Mouse (Mus musculus): ENCODE results near the gene Ap2a2. TPM values are rescaled to one million over a fixed set of nuclear protein-coding genes. Genes with fewer than 3 reads are reported as not detected.

Gene Ap2a2
- polyA plus RNA-seq, 1 experiment from 2014 or later, result 79.1 TPM

DNA sequence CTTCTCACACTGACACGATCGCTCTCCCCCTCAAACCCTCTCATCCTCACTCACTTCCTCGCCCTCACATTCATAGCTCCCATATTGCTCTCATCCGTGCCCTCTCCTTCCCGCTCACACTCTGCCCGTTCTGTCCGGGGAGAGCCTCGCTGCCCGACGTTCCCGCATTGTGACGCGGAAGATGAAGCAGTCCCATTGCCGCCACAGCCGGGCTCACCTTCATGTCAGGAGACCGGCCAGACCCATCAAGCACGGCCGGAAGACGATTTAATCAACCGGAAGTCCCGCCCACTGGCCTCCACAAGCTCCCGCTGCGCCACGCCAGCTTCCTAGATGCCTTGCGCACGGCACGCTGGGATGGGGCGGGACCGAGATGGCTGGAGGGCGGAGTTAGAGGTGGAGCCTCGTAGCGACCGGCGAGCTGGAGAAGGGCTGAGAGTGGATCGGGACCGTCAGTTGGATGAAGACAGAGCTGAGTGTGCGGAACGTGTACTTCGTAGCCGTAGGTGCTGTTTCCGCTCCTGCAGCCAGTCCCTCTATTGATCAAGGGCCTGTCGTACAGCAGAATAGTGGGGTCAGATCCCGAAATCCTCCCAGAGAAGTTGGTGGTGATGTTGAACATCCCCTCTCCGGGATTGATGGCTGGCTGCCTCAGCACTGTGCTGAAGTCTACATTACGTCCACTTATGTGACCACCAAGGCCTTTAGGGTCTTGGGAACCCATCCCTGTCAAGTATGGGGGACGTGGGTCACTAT, 22.2 kb upstream of the Ap2a2 start, which contains the start of gene Chid1:
Chid1 (minus strand) TSS at position 302 of the 756 bp plus-strand sequence.
- peak; percentile 97 for ATAC-seq
- WGBS, result 1% methylated on average over 46 of the region's 46 CpGs

DNA sequence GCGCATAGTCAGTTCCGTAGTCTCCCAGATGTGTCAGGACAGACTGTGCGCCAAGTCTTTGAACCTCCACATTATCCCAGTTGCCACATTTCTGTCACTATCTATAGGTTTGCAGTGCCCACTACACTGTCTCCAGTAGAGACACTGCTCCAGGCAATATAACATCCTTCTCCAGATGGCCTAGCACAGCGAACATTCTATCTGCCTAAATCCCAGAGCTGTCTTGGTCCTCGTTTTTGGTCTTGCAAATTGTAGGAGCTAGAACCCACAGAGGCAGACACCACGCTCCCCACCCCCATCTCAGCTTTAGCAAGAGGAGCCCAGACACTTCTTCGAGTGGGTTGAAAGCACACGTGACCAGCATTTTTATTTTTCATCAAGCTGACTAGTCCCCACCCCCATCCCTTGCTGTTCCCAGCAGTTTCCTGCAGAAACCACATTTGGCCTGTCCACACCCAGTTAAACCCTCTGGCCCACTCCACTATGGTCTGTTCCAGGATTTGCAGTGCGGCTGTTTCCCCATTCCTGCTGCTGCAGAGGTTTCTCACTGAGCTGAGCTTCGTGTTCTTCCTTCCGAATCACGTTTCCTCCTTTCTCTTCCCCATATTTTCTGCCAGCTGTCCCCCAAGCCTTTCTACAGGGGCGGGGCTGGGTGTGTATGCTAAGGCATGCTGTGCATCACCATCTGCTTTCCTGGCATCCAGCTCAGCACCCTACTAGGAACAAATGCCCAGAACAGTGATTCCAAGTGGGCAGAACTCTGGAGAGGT, 21.5 kb upstream of the Ap2a2 start:
- Histone ChIP-seq H3K27ac (peak overlapping the region; percentile 72), H3K27me3 (replicated peaks) (no peaks in the 10 kb centered on the region), H3K36me3 (no peaks in the 10 kb centered on the region), H3K4me2 (replicated peaks) (peak overlapping the region; percentile 83), H3K4me1 (replicated peaks) (peaks cover 20% of the 10 kb centered on the region), H3K9me3 (no peaks in the 10 kb centered on the region), H3K9ac (peak overlapping the region; percentile 51), H3K4me3 (replicated peaks) (peak overlapping the region; percentile 75)
- ATAC-seq, result peak; percentile 14
- 57% methylated on average over 13 of the region's 13 CpGs for WGBS

More for the DNA sequence above, 22.2 kb upstream of the Ap2a2 start, which contains the start of gene Chid1:
- Histone ChIP-seq H3K27me3 (replicated peaks) (no peaks in the 10 kb centered on the region), H3K27ac (peak within 1 kb of the TSS; percentile 72), H3K36me3 (no peaks in the 10 kb centered on the region), H3K4me3 (replicated peaks) (peak within 1 kb of the TSS; percentile 75), H3K4me2 (replicated peaks) (peak within 1 kb of the TSS; percentile 83), H3K9ac (peak within 1 kb of the TSS; percentile 71), H3K9me3 (no peaks in the 10 kb centered on the region), H3K4me1 (replicated peaks) (peaks cover 20% of the 10 kb centered on the region)

DNA sequence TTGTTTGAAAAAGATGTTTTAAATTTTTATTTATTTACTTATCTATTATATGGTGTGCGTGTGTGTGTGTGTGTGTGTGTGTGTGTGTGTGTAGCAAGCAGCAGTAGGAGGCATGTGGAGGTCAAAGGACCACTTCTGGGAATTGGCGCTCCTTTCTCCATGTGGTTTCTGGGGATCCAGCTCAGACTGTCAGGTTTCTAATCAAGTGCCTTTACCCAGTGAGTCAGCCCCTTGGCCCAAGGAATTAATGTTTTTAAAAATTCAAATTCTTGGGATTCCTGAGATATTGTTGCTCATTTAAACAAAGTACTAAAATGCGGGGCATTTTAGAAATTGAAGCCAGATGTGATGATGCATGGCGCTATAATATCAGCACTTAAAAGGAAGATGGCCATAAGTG, 20.3 kb upstream of the Ap2a2 start:
- H3K9ac ChIP-seq, result no peak overlapping the region
- no peak overlapping the region for H3K4me2 ChIP-seq (replicated peaks)
- H3K4me1 ChIP-seq (replicated peaks), result peaks cover 20% of the 10 kb centered on the region
- no peak overlapping the region for H3K27ac ChIP-seq
- H3K27me3 ChIP-seq (replicated peaks), result no peaks in the 10 kb centered on the region
- no peak for ATAC-seq
- H3K36me3 ChIP-seq, result no peaks in the 10 kb centered on the region
- 82% methylated on average over 4 of the region's 4 CpGs for WGBS
- H3K4me3 ChIP-seq (replicated peaks), result no peak overlapping the region
- no peaks in the 10 kb centered on the region for H3K9me3 ChIP-seq

DNA sequence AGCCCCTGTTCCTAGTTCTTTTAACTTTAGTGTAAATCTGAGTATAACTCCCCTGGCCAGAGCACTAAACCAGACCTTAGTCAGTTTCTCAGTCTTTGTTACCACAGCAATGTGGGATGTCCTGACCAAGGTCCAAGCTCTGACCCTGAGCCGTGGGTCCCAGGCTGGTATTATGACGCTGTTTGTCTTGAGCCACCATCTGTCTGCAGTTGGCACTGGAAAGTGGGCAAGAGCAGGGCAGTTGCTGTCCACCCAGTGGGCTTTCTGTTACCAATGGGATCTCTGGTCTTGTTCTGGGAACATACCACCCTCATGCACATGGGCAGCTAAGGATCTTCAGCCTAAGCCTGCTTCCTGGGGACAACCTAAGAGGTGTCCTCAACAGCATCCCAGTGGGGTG, 19.4 kb upstream of the Ap2a2 start:
- Histone ChIP-seq H3K36me3 (no peaks in the 10 kb centered on the region), H3K9me3 (no peaks in the 10 kb centered on the region), H3K4me1 (replicated peaks) (peaks cover 20% of the 10 kb centered on the region), H3K27ac (no peak overlapping the region), H3K9ac (no peak overlapping the region), H3K4me3 (replicated peaks) (no peak overlapping the region), H3K4me2 (replicated peaks) (no peak overlapping the region), H3K27me3 (replicated peaks) (no peaks in the 10 kb centered on the region)
- ATAC-seq, result no peak
- 87% methylated on average over 2 of the region's 2 CpGs for WGBS

DNA sequence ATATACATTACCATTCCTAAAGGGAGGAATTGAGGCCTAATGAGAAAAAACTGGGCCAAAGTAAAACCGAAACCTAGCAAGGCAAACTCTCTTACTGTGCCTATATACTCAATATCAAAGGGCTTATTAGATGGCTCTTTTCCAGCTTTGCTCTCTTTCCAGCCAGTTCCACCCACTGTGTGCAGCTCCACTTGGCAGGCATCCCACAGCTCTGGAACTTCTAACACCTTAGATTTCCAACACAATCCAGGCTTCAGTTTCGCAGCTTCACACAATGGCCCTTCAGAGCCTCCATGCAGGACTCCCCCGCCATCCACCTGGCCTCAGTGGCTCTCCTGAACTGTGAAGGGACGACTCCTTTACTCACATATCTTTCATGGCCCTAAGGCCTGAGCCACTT, 17.3 kb upstream of the Ap2a2 start:
- no peak for ATAC-seq
- Histone ChIP-seq H3K36me3 (no peaks in the 10 kb centered on the region), H3K9me3 (no peaks in the 10 kb centered on the region), H3K4me3 (replicated peaks) (no peak overlapping the region), H3K27me3 (replicated peaks) (no peaks in the 10 kb centered on the region), H3K9ac (no peak overlapping the region), H3K4me2 (replicated peaks) (no peak overlapping the region), H3K27ac (no peak overlapping the region), H3K4me1 (replicated peaks) (peaks cover 11% of the 10 kb centered on the region)
- WGBS, result 80% methylated on average over 4 of the region's 4 CpGs

DNA sequence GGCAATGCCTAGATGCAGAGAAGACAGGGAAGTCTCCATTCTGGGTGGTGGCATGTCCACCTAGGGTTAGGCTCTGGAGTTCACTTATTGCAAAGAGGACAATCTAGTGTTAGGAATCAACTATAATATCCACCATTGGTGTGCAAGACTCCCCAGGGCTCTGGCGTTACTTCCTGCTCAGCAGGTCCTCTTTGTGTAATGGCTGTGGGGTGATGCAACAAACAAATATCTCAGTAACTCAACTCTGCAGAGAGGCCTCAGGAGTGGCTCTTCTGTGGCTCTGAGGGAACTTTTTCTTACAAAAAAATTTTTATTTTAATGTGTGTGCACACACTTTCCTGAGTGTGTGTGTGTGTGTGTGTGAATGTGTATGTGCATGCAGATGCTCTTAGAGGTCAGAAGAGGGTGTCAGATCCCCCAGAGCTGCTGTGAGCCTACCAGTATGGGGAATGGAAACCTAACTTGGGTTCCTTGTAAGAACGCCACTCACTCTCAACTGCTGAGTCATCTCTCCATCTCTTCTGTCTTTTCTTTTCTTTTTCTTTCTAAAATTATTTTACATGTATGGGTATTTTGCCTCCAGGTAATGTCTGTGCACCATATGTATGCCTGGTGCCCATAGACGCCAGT, 12.4 kb upstream of the Ap2a2 start:
- no peaks in the 10 kb centered on the region for H3K9me3 ChIP-seq
- H3K27ac ChIP-seq, result no peak overlapping the region
- H3K9ac ChIP-seq, result no peak overlapping the region
- H3K27me3 ChIP-seq (replicated peaks), result no peaks in the 10 kb centered on the region
- ATAC-seq, result no peak
- no peaks in the 10 kb centered on the region for H3K4me1 ChIP-seq (replicated peaks)
- H3K36me3 ChIP-seq, result no peaks in the 10 kb centered on the region
- no peak overlapping the region for H3K4me3 ChIP-seq (replicated peaks)
- 79% methylated on average over 3 of the region's 3 CpGs for WGBS
- H3K4me2 ChIP-seq (replicated peaks), result no peak overlapping the region

DNA sequence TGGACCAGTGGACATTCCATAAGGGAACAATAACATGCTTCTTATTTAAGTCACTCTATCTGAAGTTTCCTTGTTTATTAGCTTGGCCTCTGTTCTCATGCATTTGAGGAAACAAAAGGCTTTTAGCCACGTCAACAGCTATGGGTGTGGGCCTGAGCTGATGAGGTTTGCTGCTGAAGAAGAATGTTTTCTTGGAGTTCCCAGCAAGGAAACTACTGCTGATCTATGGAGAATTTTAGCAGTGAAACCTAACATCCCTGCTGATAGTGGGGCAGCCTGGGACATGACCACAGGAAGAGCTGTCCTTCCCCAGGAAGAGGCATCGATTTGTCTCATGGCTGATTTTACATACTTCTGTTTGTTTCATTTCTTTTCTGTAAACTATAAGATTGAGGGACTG, 11.5 kb upstream of the Ap2a2 start:
- Histone ChIP-seq H3K4me2 (replicated peaks) (no peak overlapping the region), H3K9ac (no peak overlapping the region), H3K27ac (no peak overlapping the region), H3K4me3 (replicated peaks) (no peak overlapping the region), H3K27me3 (replicated peaks) (no peaks in the 10 kb centered on the region), H3K4me1 (replicated peaks) (no peaks in the 10 kb centered on the region), H3K36me3 (no peaks in the 10 kb centered on the region), H3K9me3 (no peaks in the 10 kb centered on the region)
- WGBS, result 70% methylated on average over 2 of the region's 2 CpGs
- no peak for ATAC-seq

DNA sequence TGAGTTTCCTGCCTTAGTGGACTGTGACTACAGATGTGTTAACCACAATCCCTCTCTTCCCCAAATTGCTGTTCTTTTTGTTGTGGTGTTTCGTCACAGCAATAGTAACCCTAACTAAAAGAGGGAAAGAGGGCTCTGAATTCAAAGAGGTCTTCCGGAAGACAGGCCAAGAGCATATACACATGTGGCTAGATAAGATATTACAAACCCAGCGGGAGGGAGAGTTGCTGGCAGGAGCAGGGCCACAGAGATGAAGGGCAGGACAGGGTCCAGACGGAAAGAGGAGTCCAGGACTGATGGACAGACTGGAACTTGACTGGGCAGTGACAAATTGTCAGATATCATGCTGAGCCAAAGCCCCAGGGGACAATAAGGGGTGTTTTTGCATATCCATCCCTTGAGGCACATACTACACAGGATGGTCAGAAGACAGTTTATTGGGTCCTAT, 3.6 kb upstream of the Ap2a2 start:
- WGBS, result 64% methylated on average over 4 of the region's 4 CpGs
- no peaks in the 10 kb centered on the region for H3K9me3 ChIP-seq
- no peak overlapping the region for H3K4me2 ChIP-seq (replicated peaks)
- H3K4me1 ChIP-seq (replicated peaks), result peaks cover 3% of the 10 kb centered on the region; the same call in 1 of the 2 replicates
- no peak overlapping the region for H3K9ac ChIP-seq
- no peak overlapping the region for H3K27ac ChIP-seq
- H3K4me3 ChIP-seq (replicated peaks), result no peak overlapping the region
- H3K36me3 ChIP-seq, result no peaks in the 10 kb centered on the region
- no peak for ATAC-seq
- no peaks in the 10 kb centered on the region for H3K27me3 ChIP-seq (replicated peaks)

DNA sequence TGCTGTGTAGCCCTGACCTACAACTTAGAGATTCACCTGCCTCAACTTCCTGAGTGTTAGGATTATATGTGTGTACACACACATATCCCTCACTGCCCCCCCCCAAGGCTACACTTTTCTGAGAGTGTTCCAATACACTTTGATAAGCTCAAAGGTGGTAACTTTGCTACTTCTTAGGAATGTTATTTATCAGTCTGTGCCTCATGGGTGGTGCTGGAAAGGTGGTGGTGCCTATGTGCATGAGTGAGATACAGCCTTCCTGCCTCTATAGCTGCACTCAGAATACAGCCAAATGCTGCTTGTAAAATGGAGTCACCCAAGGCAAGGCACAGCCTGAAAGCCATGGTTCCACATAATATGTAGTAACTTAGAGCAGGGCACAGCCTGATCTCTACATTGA, 3.0 kb upstream of the Ap2a2 start:
- no peaks in the 10 kb centered on the region for H3K36me3 ChIP-seq
- H3K4me2 ChIP-seq (replicated peaks), result no peak overlapping the region
- no peaks in the 10 kb centered on the region for H3K9me3 ChIP-seq
- no peak overlapping the region for H3K4me3 ChIP-seq (replicated peaks)
- no peak for ATAC-seq
- no peaks in the 10 kb centered on the region for H3K27me3 ChIP-seq (replicated peaks)
- no peak overlapping the region for H3K27ac ChIP-seq
- peaks cover 3% of the 10 kb centered on the region; the same call in 1 of the 2 replicates for H3K4me1 ChIP-seq (replicated peaks)
- no peak overlapping the region for H3K9ac ChIP-seq

DNA sequence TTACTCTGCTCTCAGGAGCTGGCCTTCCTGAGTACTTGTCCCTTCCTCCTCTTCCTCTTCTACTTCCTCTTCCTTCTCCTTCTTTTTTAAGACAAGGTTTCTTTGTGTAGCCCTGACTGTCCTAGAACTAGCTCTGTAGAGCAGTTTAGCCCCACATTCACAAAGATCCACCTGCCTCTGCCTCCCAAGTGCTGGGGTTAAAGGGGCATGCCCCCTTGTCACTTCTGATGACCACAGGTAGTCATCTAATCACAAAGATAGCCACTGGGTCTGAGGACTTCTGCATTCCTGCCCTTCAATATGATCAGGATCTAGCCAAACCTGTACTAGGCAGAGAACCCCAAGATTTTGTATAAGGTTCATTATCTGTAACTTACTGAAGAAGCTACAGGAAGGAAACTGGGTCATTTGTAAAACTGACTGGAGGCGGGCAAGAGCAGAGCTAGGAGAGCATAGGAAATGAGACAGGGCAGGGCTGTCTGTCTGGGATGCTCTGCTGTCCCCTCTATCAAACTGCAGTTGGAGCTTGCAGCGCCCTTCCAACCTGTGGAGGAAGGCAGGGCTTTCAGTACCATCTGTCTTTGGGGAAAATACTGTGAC, 2.1 kb upstream of the Ap2a2 start:
- no peaks in the 10 kb centered on the region for H3K36me3 ChIP-seq
- peaks cover 10% of the 10 kb centered on the region for H3K4me1 ChIP-seq (replicated peaks)
- H3K27me3 ChIP-seq (replicated peaks), result no peaks in the 10 kb centered on the region
- no peak overlapping the region for H3K27ac ChIP-seq
- 71% methylated on average over 2 of the region's 2 CpGs for WGBS
- no peak overlapping the region for H3K9ac ChIP-seq
- H3K4me2 ChIP-seq (replicated peaks), result no peak overlapping the region
- no peak for ATAC-seq
- no peaks in the 10 kb centered on the region for H3K9me3 ChIP-seq
- no peak overlapping the region for H3K4me3 ChIP-seq (replicated peaks)

DNA sequence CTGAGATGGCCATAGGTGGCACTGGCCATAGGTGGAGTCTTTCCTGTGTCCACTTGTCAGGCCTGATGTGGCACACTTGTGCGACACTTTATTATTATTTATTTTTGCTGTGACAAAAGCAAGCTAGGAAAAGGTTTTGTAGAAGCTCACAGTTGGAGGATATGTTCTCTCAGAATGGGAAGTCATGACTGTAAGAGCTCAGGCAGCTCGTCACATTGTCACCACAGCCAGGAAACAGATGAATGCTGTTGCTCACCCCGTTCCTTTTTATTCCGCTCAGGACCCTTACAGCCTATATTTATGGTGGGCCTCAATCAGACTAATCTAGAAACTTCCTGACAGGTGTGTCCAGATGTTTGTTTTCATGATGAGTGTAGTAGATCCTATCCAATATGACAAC, 1.5 kb upstream of the Ap2a2 start:
- no peak overlapping the region for H3K4me2 ChIP-seq (replicated peaks)
- H3K9ac ChIP-seq, result no peak overlapping the region
- H3K27ac ChIP-seq, result no peak overlapping the region
- no peaks in the 10 kb centered on the region for H3K27me3 ChIP-seq (replicated peaks)
- H3K36me3 ChIP-seq, result no peaks in the 10 kb centered on the region
- peaks cover 12% of the 10 kb centered on the region for H3K4me1 ChIP-seq (replicated peaks)
- ATAC-seq, result no peak
- H3K9me3 ChIP-seq, result no peaks in the 10 kb centered on the region
- WGBS, result 74% methylated on average over 4 of the region's 4 CpGs
- H3K4me3 ChIP-seq (replicated peaks), result no peak overlapping the region

DNA sequence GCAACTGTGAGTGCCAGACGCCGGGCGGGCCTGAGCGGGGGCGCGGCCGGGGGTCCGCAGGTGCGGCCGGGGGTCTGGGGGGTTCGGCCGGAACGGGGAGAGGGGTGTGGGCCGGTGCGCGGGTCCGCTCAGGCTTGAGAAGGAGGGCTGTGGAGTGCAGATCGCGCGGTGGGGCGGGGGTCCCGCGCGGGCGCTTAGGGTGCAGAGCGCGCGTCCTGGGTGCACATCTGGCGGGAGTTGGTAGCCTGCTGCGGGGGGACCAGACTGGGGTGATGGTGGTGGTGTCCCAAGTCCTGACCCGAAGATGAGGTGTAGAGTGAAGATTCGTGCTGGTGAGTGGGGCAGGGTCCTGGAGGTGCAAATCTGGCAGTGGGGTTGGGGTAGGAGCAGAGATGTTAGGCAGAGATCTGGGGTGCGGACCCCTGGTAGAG, 463 bp downstream of the Ap2a2 start:
- H3K36me3 ChIP-seq, result no peaks in the 10 kb centered on the region
- peak overlapping the region; percentile 85 for H3K4me2 ChIP-seq (replicated peaks)
- H3K9me3 ChIP-seq, result no peaks in the 10 kb centered on the region
- H3K27me3 ChIP-seq (replicated peaks), result no peaks in the 10 kb centered on the region
- peak; percentile 65 for ATAC-seq
- H3K4me3 ChIP-seq (replicated peaks), result peak overlapping the region; percentile 96
- peak overlapping the region; percentile 100 for H3K9ac ChIP-seq
- peak overlapping the region; percentile 88 for H3K27ac ChIP-seq
- WGBS, result under 1% methylated on average over 32 of the region's 33 CpGs
- peaks cover 12% of the 10 kb centered on the region for H3K4me1 ChIP-seq (replicated peaks)

Measured in intestine, embryonic 15.5 days (tissue).